Mouse (Mus musculus) retina, embryonic 14.5 days (tissue): ENCODE measurements around the gene Wdr31.
A peak's percentile ranks its signal among the peaks of the same experiment; 100 is the strongest.

Source experiments
- DNase-seq: peaks from one replicate; pipeline ENCODE4 v3.0.0-alpha.2; 2015; ENCODE audit warnings: low spot score

Gene Wdr31

GRCm38 (mm10) chr4:62439793-62440192 is 30.9 kb downstream of the Wdr31 start:
- DNase-seq: no peak

- DNase-seq: no peak
Measured at GRCm38 (mm10) chr4:62437871-62438270, 32.8 kb downstream of the Wdr31 start.

- no peak for DNase-seq
Measured at GRCm38 (mm10) chr4:62437256-62437778, 33.4 kb downstream of the Wdr31 start.

- no peak for DNase-seq
Measured at GRCm38 (mm10) chr4:62435081-62435480, 35.6 kb downstream of the Wdr31 start, which contains the start of gene Rnf183. TSS of gene Rnf183 (minus strand) at chr4:62435252.

- DNase-seq: no peak
Measured at GRCm38 (mm10) chr4:62433939-62434870, 36.5 kb downstream of the Wdr31 start.

GRCm38 (mm10) chr4:62431522-62431921 is 39.2 kb downstream of the Wdr31 start:
- DNase-seq: no peak

GRCm38 (mm10) chr4:62430678-62431077 is 40.0 kb downstream of the Wdr31 start:
- no peak for DNase-seq

- DNase-seq: no peak
Measured at GRCm38 (mm10) chr4:62429616-62430015, 41.1 kb downstream of the Wdr31 start.

GRCm38 (mm10) chr4:62427978-62428758 is 42.5 kb downstream of the Wdr31 start:
- no peak for DNase-seq

GRCm38 (mm10) chr4:62425891-62426290 is 44.8 kb downstream of the Wdr31 start:
- no peak for DNase-seq

GRCm38 (mm10) chr4:62419091-62419490 is 51.6 kb downstream of the Wdr31 start:
- no peak for DNase-seq

- DNase-seq: no peak
Measured at GRCm38 (mm10) chr4:62418448-62418847, 52.2 kb downstream of the Wdr31 start.

- no peak for DNase-seq
Measured at GRCm38 (mm10) chr4:62411606-62412005, 59.1 kb downstream of the Wdr31 start.

GRCm38 (mm10) chr4:62410325-62410724 is 60.4 kb downstream of the Wdr31 start:
- no peak for DNase-seq

GRCm38 (mm10) chr4:62409615-62410014 is 61.1 kb downstream of the Wdr31 start:
- DNase-seq: no peak

- peak; percentile 100 for DNase-seq
Measured at GRCm38 (mm10) chr4:62408601-62409282, 62.0 kb downstream of the Wdr31 start, which contains the start of the genes Cdc26 and Prpf4. TSS of gene Cdc26 (minus strand) at chr4:62408642. TSS of gene Prpf4 (plus strand) at chr4:62408797.

GRCm38 (mm10) chr4:62407730-62408582 is 62.7 kb downstream of the Wdr31 start:
- peak; percentile 70 for DNase-seq

- no peak for DNase-seq
Measured at GRCm38 (mm10) chr4:62406133-62406532, 64.6 kb downstream of the Wdr31 start.

- DNase-seq: no peak
Measured at GRCm38 (mm10) chr4:62398956-62399355, 71.7 kb downstream of the Wdr31 start.
